Mouse (Mus musculus): ENCODE data around the gene Dnajc28.

DNA sequence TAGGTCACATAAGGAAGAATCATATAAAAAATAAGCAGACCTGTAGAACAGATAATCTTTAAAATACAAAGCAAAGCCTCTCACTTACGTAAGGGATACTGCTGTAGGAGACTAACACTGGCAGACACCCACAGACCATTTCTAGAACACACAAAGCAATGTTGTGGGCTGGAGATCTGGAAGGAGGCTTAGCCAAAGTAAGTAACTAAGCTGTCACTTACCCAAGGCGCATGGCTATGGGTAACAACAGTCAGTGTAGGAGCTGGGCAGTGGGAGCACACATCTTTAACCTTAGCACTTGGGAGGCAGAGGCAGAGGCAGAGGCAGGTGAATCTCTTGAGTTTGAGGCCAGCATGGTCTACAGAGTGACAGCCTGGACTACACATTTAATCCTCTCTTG, 20.8 kb upstream of the Dnajc28 start:
- TF ChIP-seq CTCF (IDR thresholded peaks at IDR 0.05; ENCODE audit: low read depth): no peak
- TF ChIP-seq EP300 (IDR thresholded peaks at IDR 0.05; ENCODE audit: low read depth): no peak
